22 mouse cellular contexts compared by ENCODE assay signal in genomic region chr17:6967673-6968072, GRCm38 (mm10). TPM values are rescaled to one million over a fixed set of nuclear protein-coding genes. Genes with fewer than 3 reads are reported as not detected.
A peak's percentile ranks its signal among the peaks of the same experiment; 100 is the strongest.
DNase-seq lines count a peak whose midpoint lies in the region; ATAC-seq and TF ChIP-seq lines count a peak whose summit lies in the region.
"Not testable (repeated sequence)": the region's sequence is repeated elsewhere in the genome, so short reads cannot be mapped to it uniquely, and the experiment has no call there.
"Had no signal": no experiment of that assay in that cellular context is flagged by ENCODE, and none has a peak within 500 bp of the region (broad histone marks: within the 10 kb centered on the region; RNA-seq: fewer than 3 reads in every experiment).

No protein-coding gene starts in this region.

- H3K4me2 ChIP-seq in liver, embryonic 16.5 days (ENCODE audit: low read depth, low read length); lung, postnatal 0 days (replicated peaks; ENCODE audit: low read depth, low read length): not testable (repeated sequence)

- H3K36me3 ChIP-seq in liver, embryonic 16.5 days (ENCODE audit: control insufficient read depth, insufficient read depth); lung, postnatal 0 days (ENCODE audit: insufficient read depth, low read length): not testable (repeated sequence)

- TF ChIP-seq CTCF in bone marrow macrophage, adult 2 months (IDR thresholded peaks at IDR 0.05; ENCODE audit: low read depth, low read length); lung, postnatal 0 days (IDR thresholded peaks at IDR 0.05): not testable (repeated sequence)

- not testable (repeated sequence) for TF ChIP-seq POLR2A in bone marrow macrophage, adult 2 months (IDR thresholded peaks at IDR 0.05; ENCODE audit: borderline replicate concordance, low read depth, low read length)

- DNase-seq in lung, postnatal 0 days (ENCODE audit: low spot score): not testable (repeated sequence)

- H3K9me3 ChIP-seq in liver, embryonic 16.5 days (replicated peaks; ENCODE audit: control insufficient read depth, low read length); lung, postnatal 0 days (ENCODE audit: low read length): not testable (repeated sequence)

- 14% methylated on average over 1 of the region's 1 CpGs for WGBS in liver, embryonic 16.5 days (ENCODE audit: insufficient replicate concordance)
- no CpG with 5 or more reads among the region's 1 CpGs for WGBS in lung, postnatal 0 days

- not testable (repeated sequence) for H3K9ac ChIP-seq in liver, embryonic 16.5 days (ENCODE audit: low read depth, low read length); lung, postnatal 0 days (replicated peaks; ENCODE audit: low read depth)

- not testable (repeated sequence) for H3K4me3 ChIP-seq in bone marrow macrophage, adult 2 months (ENCODE audit: insufficient read depth, low read length); liver, embryonic 16.5 days (ENCODE audit: low read depth, low read length); lung, postnatal 0 days (ENCODE audit: low read depth, low read length)

- not testable (repeated sequence) for H3K4me1 ChIP-seq in bone marrow macrophage, adult 2 months (ENCODE audit: control insufficient read depth, insufficient read depth, low read length); liver, embryonic 16.5 days (ENCODE audit: control insufficient read depth, low read depth, low read length); lung, postnatal 0 days (ENCODE audit: insufficient read depth, low read depth, low read length)

- not testable (repeated sequence) for H3K27me3 ChIP-seq in liver, embryonic 16.5 days (ENCODE audit: control insufficient read depth, insufficient read depth, low read depth, low read length); lung, postnatal 0 days (replicated peaks; ENCODE audit: insufficient read depth, low read length)

- TF ChIP-seq EP300 in lung, postnatal 0 days (IDR thresholded peaks at IDR 0.05): not testable (repeated sequence)

- H3K27ac ChIP-seq in bone marrow macrophage, adult 2 months (ENCODE audit: insufficient read depth, low read depth, low read length): peak overlapping the region; percentile 40
- H3K27ac ChIP-seq in liver, embryonic 16.5 days (ENCODE audit: low read length); lung, postnatal 0 days (ENCODE audit: low read length): not testable (repeated sequence)

- peak; percentile 96 for ATAC-seq in granulocyte monocyte progenitor cell, adult 5-6 weeks (replicated peaks; ENCODE audit: poor library complexity, severe bottlenecking)
- ATAC-seq in liver, embryonic 16.5 days (ENCODE audit: low read depth): peak; percentile 62
- ATAC-seq in lung, postnatal 0 days: 0 out of 2 replicates have a peak, but pooled peaks have one; percentile 18
- peak; percentile 83 for ATAC-seq in megakaryocyte progenitor cell, adult 5-6 weeks (replicated peaks; ENCODE audit: poor library complexity)
- peak; percentile 71 for ATAC-seq in neutrophil, adult 5-6 weeks (ENCODE audit: extremely low read depth, insufficient number of reproducible peaks, low FRiP score, poor library complexity, severe bottlenecking)

RNA-seq across cellular contexts. Expression of gene Rnaset2b, which starts 2.8 kb away (rescaled TPM):
- 414 and 421 TPM in 2 replicates for polyA plus RNA-seq in bone marrow macrophage, adult 2 months (2012; ENCODE audit: insufficient read depth, insufficient read length, missing spikeins)
- total RNA-seq in granulocyte monocyte progenitor cell, adult 5-6 weeks (2014; fragmentation: Nextera tagmentation): 482 and 536 TPM in 2 replicates
- 929 and 969 TPM in 2 replicates for total RNA-seq in granulocyte monocyte progenitor cell, adult 5-6 weeks (2017)
- 121 and 130 TPM in 2 replicates for polyA plus RNA-seq in liver, embryonic 16.5 days (2015; fragmentation: Nextera tagmentation; extraction: Ambion mirVana)
- 426 and 446 TPM in 2 replicates for polyA plus RNA-seq in lung, postnatal 0 days (2015; fragmentation: Nextera tagmentation; extraction: Ambion mirVana)
- total RNA-seq in megakaryocyte progenitor cell, adult 5-6 weeks (2015): 863 and 899 TPM in 2 replicates
- 903 and 1,046 TPM in 2 replicates for total RNA-seq in megakaryocyte progenitor cell, adult 5-6 weeks (2017)
- 302 and 381 TPM in 2 replicates for total RNA-seq in neutrophil, adult 5-6 weeks (2017)

RNA-seq across cellular contexts. Expression of gene Tagap1, which starts 6.7 kb away (rescaled TPM):
- 12.8 and 18.6 TPM in 2 replicates for polyA plus RNA-seq in bone marrow macrophage, adult 2 months (2012; ENCODE audit: insufficient read depth, insufficient read length, missing spikeins)
- total RNA-seq in granulocyte monocyte progenitor cell, adult 5-6 weeks (2014; fragmentation: Nextera tagmentation): 44.9 and 48.5 TPM in 2 replicates
- 41.5 and 42.2 TPM in 2 replicates for total RNA-seq in granulocyte monocyte progenitor cell, adult 5-6 weeks (2017)
- polyA plus RNA-seq in liver, embryonic 16.5 days (2015; fragmentation: Nextera tagmentation; extraction: Ambion mirVana): 11.0 and 12.3 TPM in 2 replicates
- polyA plus RNA-seq in lung, postnatal 0 days (2015; fragmentation: Nextera tagmentation; extraction: Ambion mirVana): 22.1 and 24.1 TPM in 2 replicates
- total RNA-seq in megakaryocyte progenitor cell, adult 5-6 weeks (2015): 45.2 and 58.1 TPM in 2 replicates
- 34.9 and 46.6 TPM in 2 replicates for total RNA-seq in megakaryocyte progenitor cell, adult 5-6 weeks (2017)
- 33.5 and 39.3 TPM in 2 replicates for total RNA-seq in neutrophil, adult 5-6 weeks (2017)

RNA-seq across cellular contexts. Expression of gene Gm49721, which starts 11.0 kb away (rescaled TPM):
- polyA plus RNA-seq in bone marrow macrophage, adult 2 months (2012; ENCODE audit: insufficient read depth, insufficient read length, missing spikeins): not detected in 2 replicates
- not detected in 2 replicates for total RNA-seq in granulocyte monocyte progenitor cell, adult 5-6 weeks (2014; fragmentation: Nextera tagmentation)
- total RNA-seq in granulocyte monocyte progenitor cell, adult 5-6 weeks (2017): not detected in 2 replicates
- polyA plus RNA-seq in liver, embryonic 16.5 days (2015; fragmentation: Nextera tagmentation; extraction: Ambion mirVana): not detected in 2 replicates
- polyA plus RNA-seq in lung, postnatal 0 days (2015; fragmentation: Nextera tagmentation; extraction: Ambion mirVana): 0.30 and 0.32 TPM in 2 replicates
- total RNA-seq in megakaryocyte progenitor cell, adult 5-6 weeks (2015): not detected in 2 replicates
- not detected in 2 replicates for total RNA-seq in megakaryocyte progenitor cell, adult 5-6 weeks (2017)
- total RNA-seq in neutrophil, adult 5-6 weeks (2017): 2.6 and 2.9 TPM in 2 replicates
- total RNA-seq: adrenal gland, adult 18-20 months; adrenal gland, postnatal 14 days; CH12.LX had no signal
- polyA plus RNA-seq: G1E, Patski had no signal

RNA-seq across cellular contexts. Expression of gene Rsph3b, which starts 19.2 kb away (rescaled TPM):
- polyA plus RNA-seq in bone marrow macrophage, adult 2 months (2012; ENCODE audit: insufficient read depth, insufficient read length, missing spikeins): 30.2 and 38.5 TPM in 2 replicates
- total RNA-seq in granulocyte monocyte progenitor cell, adult 5-6 weeks (2014; fragmentation: Nextera tagmentation): 20.3 and 30.8 TPM in 2 replicates
- total RNA-seq in granulocyte monocyte progenitor cell, adult 5-6 weeks (2017): 34.6 and 35.3 TPM in 2 replicates
- polyA plus RNA-seq in liver, embryonic 16.5 days (2015; fragmentation: Nextera tagmentation; extraction: Ambion mirVana): 11.1 and 12.0 TPM in 2 replicates
- polyA plus RNA-seq in lung, postnatal 0 days (2015; fragmentation: Nextera tagmentation; extraction: Ambion mirVana): 47.2 and 52.6 TPM in 2 replicates
- 30.8 and 30.9 TPM in 2 replicates for total RNA-seq in megakaryocyte progenitor cell, adult 5-6 weeks (2015)
- 33.0 and 39.2 TPM in 2 replicates for total RNA-seq in megakaryocyte progenitor cell, adult 5-6 weeks (2017)
- total RNA-seq in neutrophil, adult 5-6 weeks (2017): 17.2 and 18.4 TPM in 2 replicates

RNA-seq across cellular contexts. Expression of gene Gm1604a, which starts 57.7 kb away (rescaled TPM):
- polyA plus RNA-seq in bone marrow macrophage, adult 2 months (2012; ENCODE audit: insufficient read depth, insufficient read length, missing spikeins): not detected in 2 replicates
- total RNA-seq in granulocyte monocyte progenitor cell, adult 5-6 weeks (2014; fragmentation: Nextera tagmentation): 11.8 and 14.1 TPM in 2 replicates
- 4.6 and 5.9 TPM in 2 replicates for total RNA-seq in granulocyte monocyte progenitor cell, adult 5-6 weeks (2017)
- 0.12 and 0.27 TPM in 2 replicates for polyA plus RNA-seq in liver, embryonic 16.5 days (2015; fragmentation: Nextera tagmentation; extraction: Ambion mirVana)
- polyA plus RNA-seq in lung, postnatal 0 days (2015; fragmentation: Nextera tagmentation; extraction: Ambion mirVana): not detected in 2 replicates
- not detected in 2 replicates for total RNA-seq in megakaryocyte progenitor cell, adult 5-6 weeks (2015)
- total RNA-seq in megakaryocyte progenitor cell, adult 5-6 weeks (2017): 6.0 and 6.4 TPM in 2 replicates
- total RNA-seq in neutrophil, adult 5-6 weeks (2017): not detected in 2 replicates
- total RNA-seq: adrenal gland, adult 18-20 months; adrenal gland, adult 8-10 months; adrenal gland, postnatal 14 days; adrenal gland, postnatal 36 days; CH12.LX; forebrain, postnatal 0 days; G1E had no signal
- polyA plus RNA-seq: activated CD4-positive, CD25-positive, alpha-beta regulatory T cell, adult 4 months; brain, embryonic 14.5 days; CD4-positive, CD25-positive, alpha-beta regulatory T cell, adult 4 months; embryonic facial prominence, embryonic 10.5 days; embryonic facial prominence, embryonic 12.5 days; embryonic facial prominence, embryonic 14.5 days; forebrain, embryonic 11.5 days; forebrain, embryonic 15.5 days; G1E; Patski had no signal

Comparison
In these comparisons a context has a peak if more than half of its experiments do, and no peak if none do; other contexts are left out.
1. ATAC-seq: peak in every context shown above with its lines; median percentile 96 in granulocyte monocyte progenitor cell, adult 5-6 weeks; 83 in megakaryocyte progenitor cell, adult 5-6 weeks; 71 in neutrophil, adult 5-6 weeks; 62 in liver, embryonic 16.5 days; 18 in lung, postnatal 0 days.